8 mouse cellular contexts compared by ENCODE assay signal in genomic region chr4:152385644-152386043, GRCm38 (mm10). TPM values are rescaled to one million over a fixed set of nuclear protein-coding genes. Genes with fewer than 3 reads are reported as not detected.
DNase-seq lines count a peak whose midpoint lies in the region; ATAC-seq and TF ChIP-seq lines count a peak whose summit lies in the region.

No protein-coding gene starts in this region.

- no peak overlapping the region for H3K27ac ChIP-seq in spleen, adult 2 months (ENCODE audit: insufficient read depth, low read length)
- no peak overlapping the region for H3K27ac ChIP-seq in forebrain, embryonic 15.5 days (replicated peaks)
- no peak overlapping the region for H3K27ac ChIP-seq in forebrain, embryonic 13.5 days

- no peak overlapping the region for H3K4me3 ChIP-seq in spleen, adult 2 months (ENCODE audit: extremely low read depth, insufficient read depth, insufficient read length)
- H3K4me3 ChIP-seq in forebrain, embryonic 15.5 days: no peak overlapping the region
- no peak overlapping the region for H3K4me3 ChIP-seq in forebrain, embryonic 13.5 days

- WGBS in spleen, adult 2 months: 45% methylated on average over 16 of the region's 16 CpGs
- 61% methylated on average over 16 of the region's 16 CpGs for WGBS in forebrain, embryonic 15.5 days
- WGBS in forebrain, embryonic 13.5 days: 66% methylated on average over 16 of the region's 16 CpGs

- TF ChIP-seq CTCF in spleen, adult 2 months (IDR thresholded peaks at IDR 0.05; ENCODE audit: extremely low read depth, insufficient read depth, insufficient read length, insufficient replicate concordance): peak; percentile 32; the same call in 1 of the 2 replicates

- peak; percentile 31 to 60; a peak in 2 of 4 replicates for ATAC-seq in hematopoietic stem cell, adult 5-6 weeks (replicated peaks in 1 of 2; ENCODE audit: insufficient read depth in 1 of 2, low FRiP score in 2 of 2, low TSS enrichment in 1 of 2, low read depth in 1 of 2, poor library complexity in 2 of 2, severe bottlenecking in 2 of 2)
- no peak for ATAC-seq in forebrain, embryonic 15.5 days (replicated peaks)
- ATAC-seq in forebrain, embryonic 13.5 days: no peak

- TF ChIP-seq POLR2A in spleen, adult 2 months (IDR thresholded peaks at IDR 0.05; ENCODE audit: low read depth, low read length): no peak

- no peaks in the 10 kb centered on the region for H3K27me3 ChIP-seq in spleen, adult 2 months (ENCODE audit: control insufficient read depth, insufficient read depth, low read length)
- H3K27me3 ChIP-seq in forebrain, embryonic 15.5 days: no peaks in the 10 kb centered on the region
- no peaks in the 10 kb centered on the region for H3K27me3 ChIP-seq in forebrain, embryonic 13.5 days

- H3K9me3 ChIP-seq in forebrain, embryonic 15.5 days: no peaks in the 10 kb centered on the region
- no peaks in the 10 kb centered on the region for H3K9me3 ChIP-seq in forebrain, embryonic 13.5 days (replicated peaks)

- no peaks in the 10 kb centered on the region for H3K4me1 ChIP-seq in spleen, adult 2 months (ENCODE audit: control insufficient read depth, insufficient read depth, insufficient read length)
- no peaks in the 10 kb centered on the region for H3K4me1 ChIP-seq in forebrain, embryonic 15.5 days
- H3K4me1 ChIP-seq in forebrain, embryonic 13.5 days: no peaks in the 10 kb centered on the region

- no peak overlapping the region for H3K9ac ChIP-seq in forebrain, embryonic 15.5 days (replicated peaks)
- no peak overlapping the region for H3K9ac ChIP-seq in forebrain, embryonic 13.5 days

- no peak overlapping the region for H3K4me2 ChIP-seq in forebrain, embryonic 15.5 days (replicated peaks)
- no peak overlapping the region for H3K4me2 ChIP-seq in forebrain, embryonic 13.5 days

- peak; percentile 28 for DNase-seq in gastrocnemius, postnatal 10 days
- no peak for DNase-seq in gastrocnemius, postnatal 36 days
- DNase-seq in spleen, adult 2 months (ENCODE audit: low read depth in 1 of 2, low spot score in 2 of 2): peak in 1 of 2 experiments; percentile 12
- DNase-seq in spleen, postnatal 36 days (ENCODE audit: low spot score in 2 of 2): no peak
- DNase-seq in thymus, postnatal 14 days: peak; percentile 33

- no peaks in the 10 kb centered on the region for H3K36me3 ChIP-seq in spleen, adult 2 months (ENCODE audit: control insufficient read depth, insufficient read depth, low read length)
- peaks cover 11% of the 10 kb centered on the region; the same call in 1 of the 2 replicates for H3K36me3 ChIP-seq in forebrain, embryonic 15.5 days
- H3K36me3 ChIP-seq in forebrain, embryonic 13.5 days (ENCODE audit: poor library complexity, severe bottlenecking): peaks cover 3% of the 10 kb centered on the region; the same call in 1 of the 2 replicates

- intact Hi-C loops in gastrocnemius, postnatal 36 days (cut with DNase I): no loop called here

RNA-seq across cellular contexts. Expression of gene Chd5, which starts 47.2 kb away (rescaled TPM):
- total RNA-seq in gastrocnemius, postnatal 10 days (2021): under 1 TPM; 0.36 to 0.56 TPM
- total RNA-seq in gastrocnemius, postnatal 36 days (2021): under 1 TPM; 0.10 to 0.13 TPM
- polyA plus RNA-seq in spleen, adult 2 months (2012; rRNA removed): 0.06 and 0.11 TPM in 2 replicates
- total RNA-seq in hematopoietic stem cell, adult 5-6 weeks (2017): 0.20 TPM in 1 of 2 replicates, not detected in the other
- 35.5 and 39.3 TPM in 2 replicates for polyA plus RNA-seq in forebrain, embryonic 15.5 days (2015; fragmentation: Nextera tagmentation; extraction: Ambion mirVana)
- polyA plus RNA-seq in forebrain, embryonic 13.5 days (2015; fragmentation: Nextera tagmentation; extraction: Ambion mirVana): 20.1 and 21.0 TPM in 2 replicates

Comparison
In these comparisons a context has a peak if more than half of its experiments do, and no peak if none do; other contexts are left out.
1. DNase-seq: peak in gastrocnemius, postnatal 10 days (single experiment) and thymus, postnatal 14 days (single experiment); none in gastrocnemius, postnatal 36 days (0 of 2) and spleen, postnatal 36 days (0 of 2).
2. ATAC-seq: peak in hematopoietic stem cell, adult 5-6 weeks (2 of 2); none in forebrain, embryonic 15.5 days (single experiment) and forebrain, embryonic 13.5 days (single experiment).